Mouse (Mus musculus) cerebellum, adult 9-11 months (tissue): ENCODE measurements around the gene Tango2.

Source experiments
- DNase-seq: peaks from one replicate; pipeline ENCODE4 v3.0.0; 2022

Tango2 gene

GRCm38 (mm10) chr16:18252736-18253135 is 95.2 kb downstream of the Tango2 start:
- DNase-seq: no peak

GRCm38 (mm10) chr16:18250828-18251790 is 96.8 kb downstream of the Tango2 start:
- no peak for DNase-seq
